Mouse (Mus musculus) limb, embryonic 11.5 days (tissue): Measurements from ENCODE around the gene Best1. TPM values are rescaled to one million over a fixed set of nuclear protein-coding genes. Genes with fewer than 3 reads are reported as not detected.

ENCODE experiments used
- ATAC-seq: fragments of 200-750 bp; cut with Nextera tagmentation; 2 replicates; pipeline ENCODE4 v1.8.0; 2017; ENCODE audit warnings: low read depth; ENCODE audit not compliant: insufficient number of reproducible peaks, low FRiP score, low TSS enrichment
- DNase-seq: peaks from one replicate; pipeline ENCODE4 v3.0.0-alpha.2; 2015; ENCODE audit warnings: low spot score
- H3K27ac ChIP-seq: fragments of 300-500 bp; sonication (generic); replicated peaks from 2 replicates; pipeline ENCODE4 v1.5.1; 2014; ENCODE audit warnings: low read depth, mild to moderate bottlenecking, low read length
- H3K27me3 ChIP-seq: fragments of 300-500 bp; sonication (generic); 2 replicates; pipeline ENCODE4 v1.6.1; 2014; ENCODE audit warnings: mild to moderate bottlenecking, low read length, mixed read lengths; ENCODE audit not compliant: control insufficient read depth, insufficient read depth
- H3K36me3 ChIP-seq: fragments of 300-500 bp; sonication (generic); 2 replicates; pipeline ENCODE4 v1.6.1; 2014; ENCODE audit warnings: mild to moderate bottlenecking, low read length, moderate library complexity, mixed read lengths; ENCODE audit not compliant: control insufficient read depth, insufficient read depth
- H3K4me1 ChIP-seq: fragments of 300-500 bp; sonication (generic); 2 replicates; pipeline ENCODE4 v1.6.1; 2014; ENCODE audit warnings: low read length, mixed read lengths; ENCODE audit not compliant: control insufficient read depth, insufficient read depth
- H3K4me2 ChIP-seq: fragments of 300-500 bp; sonication (generic); 2 replicates; pipeline ENCODE4 v1.6.1; 2014; ENCODE audit warnings: low read depth, mild to moderate bottlenecking, moderate library complexity; ENCODE audit not compliant: severe bottlenecking
- H3K4me3 ChIP-seq: fragments of 300-500 bp; sonication (generic); 2 replicates; pipeline ENCODE4 v1.5.1; 2014; ENCODE audit warnings: low read depth, low read length
- H3K9ac ChIP-seq: fragments of 300-500 bp; sonication (generic); 2 replicates; pipeline ENCODE4 v1.6.1; 2014; ENCODE audit warnings: mild to moderate bottlenecking, low read length
- H3K9me3 ChIP-seq: fragments of 300-500 bp; sonication (generic); 2 replicates; pipeline ENCODE4 v1.6.1; 2016; ENCODE audit warnings: low read length; ENCODE audit not compliant: control insufficient read depth
- WGBS: fragments of 180-500 bp; shearing (Covaris S2); extraction: QIAGEN DNeasy Blood & Tissue Kit; methylation state at CpG from one replicate; pipeline ENCODE4 v1.1.7; 2014; 5-methylcytosine and 5-hydroxymethylcytosine counted together
- polyA plus RNA-seq: library from polyadenylated mRNA; unstranded; fragments of >200 nt; fragmentation: Nextera tagmentation; extraction: Ambion mirVana; gene quantifications from 2 replicates; pipeline ENCODE4 v1.2.1, GENCODE M21; 2014

Best1 gene
- polyA plus RNA-seq, 1 experiment from 2014 or later = 2.4 TPM

GRCm38 (mm10) chr19:9955438-9955837 lies 46.0 kb downstream of the Best1 start:
- ATAC-seq = no peak
- DNase-seq = no peak
- no peaks in the 10 kb centered on the region for H3K9me3 ChIP-seq
- no peak overlapping the region for H3K4me3 ChIP-seq
- no peak overlapping the region for H3K4me2 ChIP-seq
- no peaks in the 10 kb centered on the region for H3K36me3 ChIP-seq
- WGBS = 79% methylated on average over 1 of the region's 1 CpGs
- 0 out of 2 replicates have a peak, but pooled peaks cover 2% of the 10 kb centered on the region for H3K4me1 ChIP-seq
- no peak overlapping the region for H3K9ac ChIP-seq
- H3K27ac ChIP-seq = no peak overlapping the region
- H3K27me3 ChIP-seq = no peaks in the 10 kb centered on the region

GRCm38 (mm10) chr19:9954811-9955202 lies 46.6 kb downstream of the Best1 start:
- ATAC-seq = no peak
- Histone ChIP-seq H3K9me3 (no peaks in the 10 kb centered on the region), H3K4me3 (no peak overlapping the region), H3K27me3 (no peaks in the 10 kb centered on the region), H3K36me3 (no peaks in the 10 kb centered on the region), H3K9ac (peak overlapping the region; percentile 1; the same call in 1 of the 2 replicates), H3K4me2 (no peak overlapping the region), H3K4me1 (0 out of 2 replicates have a peak, but pooled peaks cover 2% of the 10 kb centered on the region), H3K27ac (no peak overlapping the region)
- no peak for DNase-seq
- WGBS = 51% methylated on average over 5 of the region's 5 CpGs

GRCm38 (mm10) chr19:9954055-9954810 lies 47.2 kb downstream of the Best1 start:
- Histone ChIP-seq H3K9ac (peak overlapping the region; percentile 1; the same call in 1 of the 2 replicates), H3K27ac (no peak overlapping the region), H3K36me3 (no peaks in the 10 kb centered on the region), H3K27me3 (no peaks in the 10 kb centered on the region), H3K4me3 (no peak overlapping the region), H3K4me1 (0 out of 2 replicates have a peak, but pooled peaks cover 2% of the 10 kb centered on the region), H3K4me2 (no peak overlapping the region), H3K9me3 (no peaks in the 10 kb centered on the region)
- DNase-seq (peak; percentile 32), ATAC-seq (no peak)
- 41% methylated on average over 7 of the region's 7 CpGs for WGBS

GRCm38 (mm10) chr19:9952912-9953311 lies 48.5 kb downstream of the Best1 start:
- Histone ChIP-seq H3K4me2 (no peak overlapping the region), H3K9me3 (no peaks in the 10 kb centered on the region), H3K36me3 (no peaks in the 10 kb centered on the region), H3K4me1 (0 out of 2 replicates have a peak, but pooled peaks cover 2% of the 10 kb centered on the region), H3K4me3 (no peak overlapping the region), H3K27ac (no peak overlapping the region), H3K27me3 (no peaks in the 10 kb centered on the region), H3K9ac (no peak overlapping the region)
- no peak for DNase-seq
- 91% methylated on average over 3 of the region's 3 CpGs for WGBS
- ATAC-seq = no peak

- H3K4me1 ChIP-seq = 0 out of 2 replicates have a peak, but pooled peaks cover 2% of the 10 kb centered on the region
- no peaks in the 10 kb centered on the region for H3K36me3 ChIP-seq
- no peak for DNase-seq
- ATAC-seq = no peak
- no peak overlapping the region for H3K4me2 ChIP-seq
- no peak overlapping the region for H3K27ac ChIP-seq
- H3K4me3 ChIP-seq = no peak overlapping the region
- 77% methylated on average over 3 of the region's 3 CpGs for WGBS
- no peaks in the 10 kb centered on the region for H3K9me3 ChIP-seq
- no peaks in the 10 kb centered on the region for H3K27me3 ChIP-seq
- H3K9ac ChIP-seq = no peak overlapping the region
Observed at GRCm38 (mm10) chr19:9952390-9952789, 49.0 kb downstream of the Best1 start.

GRCm38 (mm10) chr19:9946986-9947385 lies 54.4 kb downstream of the Best1 start:
- 0 out of 2 replicates have a peak, but pooled peaks cover 3% of the 10 kb centered on the region for H3K4me1 ChIP-seq
- no peaks in the 10 kb centered on the region for H3K27me3 ChIP-seq
- H3K36me3 ChIP-seq = no peaks in the 10 kb centered on the region
- H3K9me3 ChIP-seq = no peaks in the 10 kb centered on the region
- no peak overlapping the region for H3K9ac ChIP-seq
- no peak overlapping the region for H3K4me2 ChIP-seq
- no peak overlapping the region for H3K4me3 ChIP-seq
- H3K27ac ChIP-seq = no peak overlapping the region
- WGBS = 89% methylated on average over 3 of the region's 3 CpGs
- ATAC-seq (no peak), DNase-seq (no peak)

- Histone ChIP-seq H3K9me3 (no peaks in the 10 kb centered on the region), H3K9ac (no peak overlapping the region), H3K27me3 (no peaks in the 10 kb centered on the region), H3K4me1 (peaks cover 5% of the 10 kb centered on the region; the same call in 1 of the 2 replicates), H3K36me3 (no peaks in the 10 kb centered on the region), H3K27ac (no peak overlapping the region), H3K4me3 (no peak overlapping the region), H3K4me2 (no peak overlapping the region)
- ATAC-seq (no peak), DNase-seq (no peak)
- 91% methylated on average over 8 of the region's 8 CpGs for WGBS
Observed at GRCm38 (mm10) chr19:9945800-9946564, 55.5 kb downstream of the Best1 start.
